Mouse (Mus musculus): ENCODE measurements around the gene Hpd. TPM values are rescaled to one million over a fixed set of nuclear protein-coding genes. Genes with fewer than 3 reads are reported as not detected.
A peak's percentile ranks its signal among the peaks of the same experiment; 100 is the strongest.

Gene Hpd
- polyA plus RNA-seq, 2 experiments, result 26.7 to 28.7 TPM

DNA sequence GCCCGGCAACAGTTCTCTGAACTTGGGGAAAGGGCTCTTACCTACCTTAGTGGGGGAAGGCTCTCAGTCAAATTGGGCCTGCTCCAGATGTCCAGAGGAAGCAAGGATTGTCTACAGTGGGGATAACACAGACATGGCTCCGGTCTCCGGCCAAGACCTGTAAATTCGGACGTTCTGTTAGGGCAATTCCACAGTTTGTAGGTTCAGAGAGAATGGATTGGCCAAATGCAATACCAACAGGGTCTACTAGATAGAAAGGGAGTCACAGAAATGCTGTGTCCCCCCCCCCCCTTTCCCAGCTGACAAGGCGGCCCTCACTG lies 44.7 kb downstream of the Hpd start:
- Histone ChIP-seq H3K9ac (replicated peaks) (peak overlapping the region; percentile 99), H3K4me1 (replicated peaks; ENCODE audit: control insufficient read depth in 2 of 2, insufficient read depth in 2 of 2, low read length in 1 of 2) (peaks cover 32 to 40% of the 10 kb centered on the region in 2 experiments), H3K27ac (peak overlapping the region; percentile 98), H3K9me3 (ENCODE audit: control insufficient read depth, low read length) (no peaks in the 10 kb centered on the region), H3K27me3 (ENCODE audit: control insufficient read depth, insufficient read depth, low read length) (no peaks in the 10 kb centered on the region), H3K4me3 (ENCODE audit: insufficient read depth in 1 of 2, low read depth in 2 of 2, low read length in 2 of 2) (peak overlapping the region; percentile 74 to 79), H3K4me2 (ENCODE audit: low read depth) (peak overlapping the region; percentile 100), H3K36me3 (replicated peaks; ENCODE audit: control insufficient read depth, insufficient read depth, low read depth) (peaks cover 14% of the 10 kb centered on the region)
- TF ChIP-seq EP300 (IDR thresholded peaks at IDR 0.05; ENCODE audit: low read depth) (0 out of 2 replicates have a peak, but pooled peaks have one; percentile 2), CTCF (IDR thresholded peaks at IDR 0.05; ENCODE audit: low read depth) (no peak)
- DNase-seq (ENCODE audit: low read depth in 3 of 3, low spot score in 3 of 3), result no peak
- ATAC-seq (ENCODE audit: insufficient read depth), result no peak
- WGBS (ENCODE audit: insufficient replicate concordance), result 6% methylated on average over 6 of the region's 6 CpGs

GRCm38 (mm10) chr5:123137044-123137909 lies 45.2 kb downstream of the Hpd start:
- ATAC-seq (ENCODE audit: insufficient read depth), result peak; percentile 16; the same call in 1 of the 2 replicates
- H3K4me1 ChIP-seq (replicated peaks; ENCODE audit: control insufficient read depth in 2 of 2, insufficient read depth in 2 of 2, low read length in 1 of 2), result peaks cover 36 to 44% of the 10 kb centered on the region in 2 experiments
- peak overlapping the region; percentile 74 to 79 for H3K4me3 ChIP-seq (ENCODE audit: insufficient read depth in 1 of 2, low read depth in 2 of 2, low read length in 2 of 2)
- DNase-seq (ENCODE audit: low read depth in 3 of 3, low spot score in 3 of 3), result peak in 2 of 3 experiments; percentile 68 to 69
- TF ChIP-seq EP300 (IDR thresholded peaks at IDR 0.05; ENCODE audit: low read depth), result 0 out of 2 replicates have a peak, but pooled peaks have one; percentile 17
- TF ChIP-seq CTCF (IDR thresholded peaks at IDR 0.05; ENCODE audit: low read depth), result no peak
- WGBS (ENCODE audit: insufficient replicate concordance), result 2% methylated on average over 20 of the region's 20 CpGs
- peak overlapping the region; percentile 98 for H3K27ac ChIP-seq
- H3K4me2 ChIP-seq (ENCODE audit: low read depth), result peak overlapping the region; percentile 100
- H3K9me3 ChIP-seq (ENCODE audit: control insufficient read depth, low read length), result no peaks in the 10 kb centered on the region
- peaks cover 14% of the 10 kb centered on the region for H3K36me3 ChIP-seq (replicated peaks; ENCODE audit: control insufficient read depth, insufficient read depth, low read depth)
- H3K27me3 ChIP-seq (ENCODE audit: control insufficient read depth, insufficient read depth, low read length), result no peaks in the 10 kb centered on the region
- peak overlapping the region; percentile 99 for H3K9ac ChIP-seq (replicated peaks)

- H3K4me1 ChIP-seq (replicated peaks; ENCODE audit: control insufficient read depth in 2 of 2, insufficient read depth in 2 of 2, low read length in 1 of 2), result peaks cover 41 to 50% of the 10 kb centered on the region in 2 experiments
- ATAC-seq (ENCODE audit: insufficient read depth), result peak; percentile 63
- H3K4me2 ChIP-seq (ENCODE audit: low read depth), result peak overlapping the region; percentile 100
- peaks cover 14% of the 10 kb centered on the region for H3K36me3 ChIP-seq (replicated peaks; ENCODE audit: control insufficient read depth, insufficient read depth, low read depth)
- DNase-seq (ENCODE audit: low read depth in 3 of 3, low spot score in 3 of 3), result peak; percentile 81 to 83 (median 81)
- TF ChIP-seq EP300 (IDR thresholded peaks at IDR 0.05; ENCODE audit: low read depth) (peak; percentile 62), CTCF (IDR thresholded peaks at IDR 0.05; ENCODE audit: low read depth) (no peak)
- no peaks in the 10 kb centered on the region for H3K9me3 ChIP-seq (ENCODE audit: control insufficient read depth, low read length)
- peak overlapping the region; percentile 98 for H3K27ac ChIP-seq
- no peaks in the 10 kb centered on the region for H3K27me3 ChIP-seq (ENCODE audit: control insufficient read depth, insufficient read depth, low read length)
- H3K4me3 ChIP-seq (ENCODE audit: insufficient read depth in 1 of 2, low read depth in 2 of 2, low read length in 2 of 2), result peak overlapping the region; percentile 74 to 79
- 1% methylated on average over 13 of the region's 13 CpGs for WGBS (ENCODE audit: insufficient replicate concordance)
- H3K9ac ChIP-seq (replicated peaks), result peak overlapping the region; percentile 99
These were observed 46.0 kb downstream of the Hpd start for GRCm38 (mm10) chr5:123136361-123137043.

DNA sequence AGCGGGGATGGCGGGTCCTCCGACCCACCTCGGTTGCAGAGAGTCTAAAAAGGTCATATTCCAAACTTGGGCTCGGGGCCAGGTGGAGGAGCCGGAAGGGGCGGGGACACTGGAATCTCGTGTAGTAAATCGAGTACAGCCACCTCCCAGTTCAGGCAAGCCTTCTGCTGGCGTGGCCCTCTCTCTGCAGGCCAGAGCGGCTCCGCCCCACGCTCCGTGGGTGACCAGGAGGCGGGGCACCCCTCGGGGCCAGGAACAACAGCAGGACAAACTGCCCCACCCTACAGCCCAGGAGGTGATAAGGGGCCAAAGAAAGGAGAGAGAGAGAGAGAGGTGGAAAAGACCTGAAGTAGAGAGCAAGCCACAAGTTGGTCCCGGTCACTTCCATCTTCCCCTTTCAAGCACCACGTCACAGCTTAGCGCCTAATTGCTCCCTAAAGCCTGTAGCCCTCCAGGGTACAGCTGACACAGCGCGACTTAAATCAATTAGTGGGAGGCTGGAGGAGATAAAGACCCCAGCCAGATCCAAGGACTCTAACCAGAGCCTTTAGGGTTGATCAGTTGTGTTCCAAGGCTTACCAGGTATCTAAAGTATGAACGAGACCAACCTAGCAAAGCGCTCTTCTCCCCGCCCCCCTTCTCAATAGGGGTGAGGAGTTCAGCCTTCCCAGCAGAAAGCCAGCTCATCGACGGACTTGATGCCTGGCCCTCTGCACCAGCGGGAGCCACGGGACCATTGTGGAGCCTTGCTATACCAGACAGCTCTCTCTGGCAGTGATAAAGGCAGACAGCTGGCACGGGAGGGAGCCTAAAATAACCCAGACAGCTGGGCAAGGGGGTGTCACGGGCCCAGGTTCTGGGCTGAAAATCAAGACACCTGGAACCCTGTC lies 46.8 kb downstream of the Hpd start:
- peak; percentile 37; the same call in 1 of the 2 replicates for TF ChIP-seq CTCF (IDR thresholded peaks at IDR 0.05; ENCODE audit: low read depth)
- TF ChIP-seq EP300 (IDR thresholded peaks at IDR 0.05; ENCODE audit: low read depth), result no peak
- peak overlapping the region; percentile 100 for H3K4me2 ChIP-seq (ENCODE audit: low read depth)
- WGBS (ENCODE audit: insufficient replicate concordance), result 9% methylated on average over 30 of the region's 30 CpGs
- peak overlapping the region; percentile 98 for H3K27ac ChIP-seq
- peak overlapping the region; percentile 42 to 74 for H3K4me3 ChIP-seq (ENCODE audit: insufficient read depth in 1 of 2, low read depth in 2 of 2, low read length in 2 of 2)
- H3K36me3 ChIP-seq (replicated peaks; ENCODE audit: control insufficient read depth, insufficient read depth, low read depth), result peaks cover 14% of the 10 kb centered on the region
- no peaks in the 10 kb centered on the region for H3K9me3 ChIP-seq (ENCODE audit: control insufficient read depth, low read length)
- no peaks in the 10 kb centered on the region for H3K27me3 ChIP-seq (ENCODE audit: control insufficient read depth, insufficient read depth, low read length)
- DNase-seq (ENCODE audit: low read depth in 3 of 3, low spot score in 3 of 3) (peak; percentile 68 to 76 (median 70)), ATAC-seq (ENCODE audit: insufficient read depth) (peak; percentile 31)
- H3K9ac ChIP-seq (replicated peaks), result peak overlapping the region; percentile 99
- H3K4me1 ChIP-seq (replicated peaks; ENCODE audit: control insufficient read depth in 2 of 2, insufficient read depth in 2 of 2, low read length in 1 of 2), result peaks cover 41 to 50% of the 10 kb centered on the region in 2 experiments

Measured in liver, embryonic 14.5 days (tissue).